Mouse (Mus musculus): ENCODE measurements around the gene Esr1. TPM values are rescaled to one million over a fixed set of nuclear protein-coding genes. Genes with fewer than 3 reads are reported as not detected.
"Not testable (repeated sequence)": the region's sequence is repeated elsewhere in the genome, so short reads cannot be mapped to it uniquely, and the experiment has no call there.

The Esr1 gene
- polyA plus RNA-seq, 1 experiment from 2014 or later: 0.30 TPM

DNA sequence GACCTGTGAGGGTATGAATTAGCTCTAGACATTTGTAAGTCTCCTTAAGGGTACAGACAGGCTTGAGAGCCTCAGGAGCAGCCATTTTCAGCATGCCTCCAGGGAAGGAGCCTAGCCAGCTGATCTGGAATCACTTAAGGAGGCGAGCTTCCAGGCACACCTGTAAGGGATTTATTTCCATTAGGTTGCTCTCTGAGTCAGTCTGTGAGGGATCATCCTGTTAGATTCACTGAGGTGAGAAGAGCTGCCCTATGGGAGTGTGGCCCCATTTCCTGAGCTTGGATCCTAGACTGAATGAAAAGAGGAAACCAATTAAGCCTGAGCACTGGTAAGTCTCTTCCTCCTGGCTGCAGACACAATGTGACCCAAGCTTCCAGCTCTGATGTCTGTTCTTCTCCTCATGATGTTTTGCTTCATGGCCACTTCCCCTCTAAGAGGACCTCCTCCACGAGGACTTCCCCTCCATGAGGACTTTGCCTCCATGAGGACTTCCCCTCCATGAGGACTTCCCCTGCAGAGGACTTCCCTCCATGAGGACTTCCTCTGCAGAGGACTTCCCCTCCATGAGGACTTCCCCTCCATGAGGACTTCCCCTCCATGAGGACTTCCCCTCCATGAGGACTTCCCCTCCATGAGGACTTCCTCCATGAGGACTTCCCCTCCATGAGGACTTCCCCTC lies 10.5 kb upstream of the Esr1 start:
- no peaks in the 10 kb centered on the region for H3K27me3 ChIP-seq (replicated peaks)
- WGBS: 64% methylated on average over 2 of the region's 2 CpGs

DNA sequence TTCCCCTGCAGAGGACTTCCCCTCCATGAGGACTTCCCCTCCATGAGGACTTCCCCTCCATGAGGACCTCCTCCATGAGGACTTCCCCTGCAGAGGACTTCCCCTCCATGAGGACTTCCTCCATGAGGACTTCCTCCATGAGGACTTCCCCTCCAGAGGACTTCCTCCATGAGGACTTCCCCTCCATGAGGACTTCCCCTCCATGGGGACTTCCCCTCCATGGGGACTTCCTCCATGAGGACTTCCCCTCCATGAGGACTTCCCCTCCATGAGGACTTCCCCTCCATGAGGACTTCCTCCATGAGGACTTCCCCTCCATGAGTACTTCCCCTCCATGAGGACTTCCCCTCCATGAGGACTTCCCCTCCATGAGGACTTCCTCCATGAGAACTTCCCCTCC lies 9.8 kb upstream of the Esr1 start:
- H3K36me3 ChIP-seq; H3K4me3 ChIP-seq; ATAC-seq (ENCODE audit: low FRiP score, low read depth); H3K9me3 ChIP-seq; H3K27me3 ChIP-seq (replicated peaks); H3K4me2 ChIP-seq (replicated peaks); H3K4me1 ChIP-seq; H3K27ac ChIP-seq; H3K9ac ChIP-seq: not testable (repeated sequence)

More for the DNA sequence above, 10.5 kb upstream of the Esr1 start:
- H3K36me3 ChIP-seq: no peaks in the 10 kb centered on the region
- H3K9me3 ChIP-seq: no peaks in the 10 kb centered on the region
- no peak overlapping the region for H3K9ac ChIP-seq
- H3K4me2 ChIP-seq (replicated peaks): no peak overlapping the region
- H3K4me3 ChIP-seq: no peak overlapping the region
- no peaks in the 10 kb centered on the region for H3K4me1 ChIP-seq
- no peak overlapping the region for H3K27ac ChIP-seq
- ATAC-seq (ENCODE audit: low FRiP score, low read depth): no peak

DNA sequence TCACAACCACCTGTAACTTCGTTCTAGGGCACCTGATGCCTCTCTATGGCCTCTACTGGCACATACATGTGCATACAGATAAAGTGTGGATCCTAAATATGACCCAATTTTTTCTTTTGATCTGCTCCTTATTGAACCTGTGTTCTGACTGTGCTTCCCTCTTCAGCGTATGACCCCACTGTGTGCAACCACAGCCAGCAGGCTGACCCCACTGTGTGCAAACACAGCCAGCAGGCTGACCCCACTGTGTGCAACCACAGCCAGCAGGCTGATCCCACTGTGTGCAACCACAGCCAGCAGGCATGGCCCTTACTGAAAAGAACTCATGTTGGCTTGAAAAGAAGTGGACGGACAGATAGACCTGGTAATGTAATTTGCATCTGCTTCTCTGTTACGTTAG lies 8.9 kb upstream of the Esr1 start:
- no peaks in the 10 kb centered on the region for H3K4me1 ChIP-seq
- H3K27me3 ChIP-seq (replicated peaks): no peaks in the 10 kb centered on the region
- H3K36me3 ChIP-seq: no peaks in the 10 kb centered on the region
- no peak overlapping the region for H3K27ac ChIP-seq
- no peaks in the 10 kb centered on the region for H3K9me3 ChIP-seq
- H3K4me3 ChIP-seq: no peak overlapping the region
- no peak overlapping the region for H3K9ac ChIP-seq
- WGBS: 79% methylated on average over 4 of the region's 4 CpGs
- ATAC-seq (ENCODE audit: low FRiP score, low read depth): no peak
- no peak overlapping the region for H3K4me2 ChIP-seq (replicated peaks)

GRCm38 (mm10) chr10:4604527-4605209 lies 6.7 kb upstream of the Esr1 start:
- Histone ChIP-seq H3K27ac (no peak overlapping the region), H3K4me3 (no peak overlapping the region), H3K4me1 (no peaks in the 10 kb centered on the region), H3K9me3 (no peaks in the 10 kb centered on the region), H3K9ac (no peak overlapping the region), H3K4me2 (replicated peaks) (no peak overlapping the region), H3K27me3 (replicated peaks) (no peaks in the 10 kb centered on the region), H3K36me3 (no peaks in the 10 kb centered on the region)
- no peak for ATAC-seq (ENCODE audit: low FRiP score, low read depth)
- 88% methylated on average over 4 of the region's 4 CpGs for WGBS

- H3K4me1 ChIP-seq: no peaks in the 10 kb centered on the region
- 85% methylated on average over 2 of the region's 2 CpGs for WGBS
- H3K27ac ChIP-seq: no peak overlapping the region
- no peaks in the 10 kb centered on the region for H3K9me3 ChIP-seq
- no peaks in the 10 kb centered on the region for H3K36me3 ChIP-seq
- no peak overlapping the region for H3K9ac ChIP-seq
- H3K27me3 ChIP-seq (replicated peaks): no peaks in the 10 kb centered on the region
- H3K4me3 ChIP-seq: no peak overlapping the region
- H3K4me2 ChIP-seq (replicated peaks): no peak overlapping the region
- no peak for ATAC-seq (ENCODE audit: low FRiP score, low read depth)
Observed at GRCm38 (mm10) chr10:4610234-4610633, 1.2 kb upstream of the Esr1 start.

DNA sequence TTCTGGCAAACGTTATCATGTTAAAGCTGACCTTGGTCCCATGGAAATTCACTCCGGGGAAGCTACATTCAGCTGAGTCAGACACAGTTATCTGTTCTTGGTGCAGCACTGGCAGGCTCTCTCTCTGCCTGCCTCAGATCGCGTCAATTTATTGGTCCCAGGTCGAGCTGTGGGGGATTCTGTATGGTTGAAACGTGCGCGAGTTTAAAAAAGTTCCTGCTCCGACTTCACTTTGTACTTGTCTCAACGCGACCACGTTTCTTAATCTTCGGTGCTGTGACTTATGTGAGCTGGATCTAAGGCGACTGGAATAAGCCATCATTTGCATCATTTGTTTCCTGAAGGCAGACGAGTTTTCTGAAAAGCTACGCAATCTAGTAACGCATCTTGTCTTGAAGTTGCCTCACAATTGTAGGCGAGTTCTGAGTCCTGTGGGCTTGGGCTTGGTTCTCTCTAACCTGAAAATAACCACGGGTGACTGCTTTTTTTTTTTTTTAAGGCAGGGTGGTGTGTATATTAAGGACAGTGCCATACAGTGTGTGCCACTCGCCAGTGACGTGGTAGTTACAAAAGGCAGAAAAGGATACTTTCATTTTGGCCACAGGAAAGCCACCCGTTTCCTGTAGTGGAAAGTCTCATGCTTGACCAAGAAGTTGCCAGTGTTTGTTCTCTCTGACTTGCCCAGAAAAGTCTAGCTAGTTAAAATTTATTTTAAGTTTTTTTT lies 1.1 kb downstream of the Esr1 start:
- no peaks in the 10 kb centered on the region for H3K4me1 ChIP-seq
- no peak overlapping the region for H3K4me3 ChIP-seq
- no peak overlapping the region for H3K9ac ChIP-seq
- H3K36me3 ChIP-seq: no peaks in the 10 kb centered on the region
- no peak for ATAC-seq (ENCODE audit: low FRiP score, low read depth)
- WGBS: 81% methylated on average over 22 of the region's 22 CpGs
- H3K9me3 ChIP-seq: no peaks in the 10 kb centered on the region
- no peak overlapping the region for H3K27ac ChIP-seq
- no peaks in the 10 kb centered on the region for H3K27me3 ChIP-seq (replicated peaks)
- H3K4me2 ChIP-seq (replicated peaks): no peak overlapping the region

DNA sequence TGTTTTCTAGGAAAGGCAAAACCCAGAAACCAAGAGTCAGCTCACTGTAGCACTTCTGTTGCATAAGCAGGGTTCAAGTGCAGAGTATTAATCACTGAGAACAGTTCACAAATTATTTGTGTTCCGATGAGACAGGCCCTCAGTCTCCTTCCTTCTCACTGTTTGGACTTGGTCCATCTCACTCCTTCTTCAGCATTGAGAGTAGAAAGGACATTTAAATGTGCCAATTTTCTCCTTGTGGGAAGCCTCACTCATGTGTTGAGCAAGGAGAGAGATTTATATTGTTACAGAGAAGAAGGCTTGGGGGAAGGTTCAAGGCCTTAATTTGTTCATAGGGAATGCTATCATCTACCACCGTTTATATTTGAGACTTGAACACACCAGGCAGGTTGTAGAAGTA lies 6.6 kb downstream of the Esr1 start:
- H3K9me3 ChIP-seq: no peaks in the 10 kb centered on the region
- no peaks in the 10 kb centered on the region for H3K27me3 ChIP-seq (replicated peaks)
- H3K27ac ChIP-seq: no peak overlapping the region
- no peak overlapping the region for H3K9ac ChIP-seq
- H3K4me3 ChIP-seq: no peak overlapping the region
- no peaks in the 10 kb centered on the region for H3K36me3 ChIP-seq
- 80% methylated on average over 2 of the region's 2 CpGs for WGBS
- ATAC-seq (ENCODE audit: low FRiP score, low read depth): no peak
- H3K4me2 ChIP-seq (replicated peaks): no peak overlapping the region
- no peaks in the 10 kb centered on the region for H3K4me1 ChIP-seq

DNA sequence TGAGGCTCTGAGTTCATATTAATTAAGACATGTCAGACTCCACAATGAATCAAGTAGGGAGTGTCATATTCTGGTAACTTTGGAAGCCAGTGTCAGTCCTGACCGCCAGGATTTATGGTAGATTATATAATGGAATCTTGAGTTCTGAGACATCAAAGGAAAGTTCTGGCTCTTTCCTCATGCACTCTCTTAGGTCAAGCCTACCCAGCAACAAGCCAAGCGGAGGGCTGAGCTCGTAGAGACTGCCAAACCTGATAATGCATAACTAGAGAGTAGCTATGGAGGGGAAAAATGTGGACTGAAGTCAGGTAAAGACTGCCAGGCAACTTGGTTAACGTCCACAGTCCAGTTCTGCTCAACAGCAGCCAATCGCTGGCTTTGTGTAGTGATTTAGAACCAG lies 7.3 kb downstream of the Esr1 start:
- Histone ChIP-seq H3K4me3 (no peak overlapping the region), H3K27ac (no peak overlapping the region), H3K36me3 (no peaks in the 10 kb centered on the region), H3K4me2 (replicated peaks) (no peak overlapping the region), H3K9ac (no peak overlapping the region), H3K4me1 (no peaks in the 10 kb centered on the region), H3K27me3 (replicated peaks) (no peaks in the 10 kb centered on the region), H3K9me3 (no peaks in the 10 kb centered on the region)
- 77% methylated on average over 5 of the region's 5 CpGs for WGBS
- ATAC-seq (ENCODE audit: low FRiP score, low read depth): no peak

DNA sequence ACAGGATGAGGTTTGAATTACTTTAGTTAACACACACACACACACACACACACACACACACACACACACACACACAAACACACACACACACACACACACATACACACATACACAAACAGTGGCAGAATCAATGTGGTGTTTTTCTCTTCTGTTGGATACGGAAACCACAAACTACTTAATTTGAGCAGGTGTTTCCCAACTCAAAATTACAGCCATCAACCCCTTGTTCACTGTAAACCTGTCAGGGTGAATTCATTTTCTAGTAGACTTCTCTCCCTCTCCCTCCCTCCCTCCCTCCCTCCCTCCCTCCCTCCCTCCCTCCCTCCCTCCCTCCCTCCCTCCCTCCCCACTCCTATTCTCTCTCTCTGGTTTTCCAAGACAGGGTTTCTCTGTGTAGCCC lies 8.0 kb downstream of the Esr1 start:
- not testable (repeated sequence) for H3K36me3 ChIP-seq; H3K4me2 ChIP-seq (replicated peaks); ATAC-seq (ENCODE audit: low FRiP score, low read depth); H3K9ac ChIP-seq; H3K27me3 ChIP-seq (replicated peaks); H3K27ac ChIP-seq; H3K4me1 ChIP-seq; H3K9me3 ChIP-seq; H3K4me3 ChIP-seq
- 84% methylated on average over 1 of the region's 1 CpGs for WGBS

DNA sequence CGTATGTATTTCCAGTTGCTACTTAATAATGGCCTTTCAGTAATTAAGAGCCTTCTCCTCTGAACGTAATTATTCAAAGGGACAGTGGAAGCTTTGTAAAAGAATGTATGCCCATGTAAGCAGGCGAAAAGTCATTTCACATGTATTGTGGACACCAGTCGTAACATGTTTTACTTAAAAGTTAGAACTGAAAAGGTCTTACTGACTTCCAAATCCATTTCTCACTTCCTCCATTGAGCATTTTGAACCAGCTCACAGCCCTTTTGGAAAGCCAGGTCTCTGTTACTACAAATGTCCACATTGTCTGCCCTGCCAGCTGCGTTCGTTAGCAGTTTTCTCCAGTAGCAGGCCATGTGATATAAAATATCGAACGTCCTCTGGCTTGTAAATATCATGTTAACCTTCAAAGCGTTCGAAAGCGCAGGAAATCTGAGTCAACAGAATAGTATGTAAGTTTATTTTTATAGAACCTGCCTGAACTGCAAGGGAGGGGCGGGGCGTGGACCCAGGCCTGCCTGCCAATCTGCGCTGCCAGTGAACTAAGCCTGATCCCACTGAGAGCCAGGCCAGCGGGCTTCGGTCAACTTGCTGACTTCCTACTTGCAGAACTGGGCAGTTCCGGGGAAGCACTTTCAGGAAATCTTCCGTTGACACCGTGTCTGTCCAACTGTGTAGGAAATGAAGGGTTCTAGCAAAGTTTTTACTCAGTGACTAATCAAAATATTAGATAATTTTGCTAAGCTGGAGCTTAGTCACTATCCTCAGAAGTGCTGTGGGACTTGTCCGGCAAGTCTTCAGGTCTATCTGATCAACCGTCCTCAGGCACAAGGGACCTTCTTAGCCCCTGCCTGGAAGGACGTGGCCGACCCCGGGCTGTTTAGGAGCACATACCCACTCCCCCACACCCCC lies 9.5 kb downstream of the Esr1 start:
- Histone ChIP-seq H3K9ac (no peak overlapping the region), H3K27ac (no peak overlapping the region), H3K4me1 (no peaks in the 10 kb centered on the region), H3K36me3 (no peaks in the 10 kb centered on the region), H3K9me3 (no peaks in the 10 kb centered on the region), H3K27me3 (replicated peaks) (no peaks in the 10 kb centered on the region), H3K4me2 (replicated peaks) (no peak overlapping the region), H3K4me3 (no peak overlapping the region)
- 87% methylated on average over 24 of the region's 24 CpGs for WGBS
- ATAC-seq (ENCODE audit: low FRiP score, low read depth): no peak

DNA sequence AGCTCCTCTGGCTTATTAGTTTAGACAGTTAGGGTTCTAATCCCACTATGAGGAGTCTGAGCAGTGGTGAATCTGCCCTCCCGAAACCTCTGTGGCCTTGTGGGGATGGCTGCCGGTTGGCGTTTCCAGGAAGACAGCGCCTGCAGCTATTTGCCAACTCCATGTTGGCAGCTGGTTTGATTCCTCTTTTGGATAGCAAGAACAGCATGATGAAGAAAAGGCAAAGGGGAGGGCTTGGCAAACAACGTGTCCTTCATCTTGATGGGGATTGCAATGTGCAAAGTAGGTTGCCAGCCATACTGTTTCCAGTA lies 10.1 kb downstream of the Esr1 start:
- H3K9ac ChIP-seq: no peak overlapping the region
- H3K27me3 ChIP-seq (replicated peaks): no peaks in the 10 kb centered on the region
- H3K4me1 ChIP-seq: no peaks in the 10 kb centered on the region
- no peak overlapping the region for H3K4me3 ChIP-seq
- no peak overlapping the region for H3K4me2 ChIP-seq (replicated peaks)
- no peak for ATAC-seq (ENCODE audit: low FRiP score, low read depth)
- no peaks in the 10 kb centered on the region for H3K9me3 ChIP-seq
- 97% methylated on average over 5 of the region's 5 CpGs for WGBS
- H3K27ac ChIP-seq: no peak overlapping the region
- no peaks in the 10 kb centered on the region for H3K36me3 ChIP-seq

GRCm38 (mm10) chr10:4623319-4623718 lies 11.9 kb downstream of the Esr1 start:
- H3K4me3 ChIP-seq: no peak overlapping the region
- no peaks in the 10 kb centered on the region for H3K36me3 ChIP-seq
- no peaks in the 10 kb centered on the region for H3K4me1 ChIP-seq
- no peak overlapping the region for H3K4me2 ChIP-seq (replicated peaks)
- H3K27ac ChIP-seq: no peak overlapping the region
- no peak overlapping the region for H3K9ac ChIP-seq
- H3K27me3 ChIP-seq (replicated peaks): no peaks in the 10 kb centered on the region
- no peak for ATAC-seq (ENCODE audit: low FRiP score, low read depth)
- H3K9me3 ChIP-seq: no peaks in the 10 kb centered on the region
